Mouse (Mus musculus): Measurements from ENCODE around the gene Mpzl1. TPM values are rescaled to one million over a fixed set of nuclear protein-coding genes. Genes with fewer than 3 reads are reported as not detected.
A peak's percentile ranks its signal among the peaks of the same experiment; 100 is the strongest.

Gene Mpzl1
- polyA plus RNA-seq, 1 experiment from 2014 or later = 56.3 TPM

DNA sequence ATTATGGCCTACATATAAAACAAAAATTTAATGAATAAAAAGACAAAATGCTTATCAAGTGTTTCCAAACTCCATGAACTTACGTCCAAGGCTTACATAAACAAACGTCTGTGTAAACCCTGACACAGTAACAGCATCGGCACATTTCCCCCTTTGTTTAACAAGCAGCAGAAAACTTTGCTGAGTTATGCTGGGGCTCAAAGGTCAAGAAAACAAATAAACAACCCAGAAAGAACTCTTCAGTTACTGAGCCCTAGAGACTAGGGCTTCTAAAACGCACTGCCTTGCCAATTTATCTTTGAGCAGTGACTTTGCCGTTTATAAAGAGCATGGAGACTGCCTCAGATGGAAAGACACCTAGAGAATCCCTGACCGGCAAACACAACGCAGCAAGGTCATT is 17.7 kb downstream of the Mpzl1 start:
- TF ChIP-seq CTCF (IDR thresholded peaks at IDR 0.05; ENCODE audit: low read depth) = no peak
- WGBS = 14% methylated on average over 7 of the region's 7 CpGs
- peaks cover 8% of the 10 kb centered on the region; the same call in 1 of the 2 replicates for H3K36me3 ChIP-seq (ENCODE audit: control insufficient read depth, insufficient read depth)
- H3K4me2 ChIP-seq (replicated peaks; ENCODE audit: low read depth) = peak overlapping the region; percentile 45
- no peaks in the 10 kb centered on the region for H3K27me3 ChIP-seq (replicated peaks; ENCODE audit: control insufficient read depth, insufficient read depth, low read length)
- no peaks in the 10 kb centered on the region for H3K4me1 ChIP-seq (replicated peaks; ENCODE audit: control insufficient read depth, insufficient read depth, low read length)
- H3K4me3 ChIP-seq (ENCODE audit: low read depth, low read length) = 0 out of 2 replicates have a peak overlapping the region, but pooled peaks have one; percentile 3
- ATAC-seq = peak; percentile 48; the same call in 1 of the 2 replicates
- peak overlapping the region; percentile 67 for H3K27ac ChIP-seq (ENCODE audit: low read depth, low read length)
- no peaks in the 10 kb centered on the region for H3K9me3 ChIP-seq (ENCODE audit: control insufficient read depth)
- H3K9ac ChIP-seq (ENCODE audit: low read depth, low read length) = peak overlapping the region; percentile 11; the same call in 1 of the 2 replicates

DNA sequence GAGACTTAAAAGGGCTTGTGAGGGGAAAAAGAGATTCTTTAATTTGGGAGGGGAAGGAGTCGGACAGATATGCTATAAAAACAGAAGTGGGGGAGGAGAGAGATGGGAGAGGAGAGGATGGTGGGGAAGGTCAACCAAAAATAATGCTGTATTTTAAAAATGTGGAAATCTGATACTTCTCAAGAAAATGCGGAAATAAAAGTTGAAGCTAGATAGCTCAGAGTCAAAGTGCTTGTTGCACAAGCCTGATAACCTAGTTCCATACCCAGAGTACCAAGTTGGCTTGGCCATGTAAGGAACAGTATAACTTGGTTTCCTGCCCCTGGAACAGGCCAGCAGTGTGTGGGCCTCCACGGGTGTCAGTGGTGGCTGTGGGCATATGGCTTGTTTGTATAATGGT is 19.5 kb downstream of the Mpzl1 start:
- H3K4me3 ChIP-seq (ENCODE audit: low read depth, low read length) = no peak overlapping the region
- no peaks in the 10 kb centered on the region for H3K27me3 ChIP-seq (replicated peaks; ENCODE audit: control insufficient read depth, insufficient read depth, low read length)
- no peak overlapping the region for H3K4me2 ChIP-seq (replicated peaks; ENCODE audit: low read depth)
- H3K4me1 ChIP-seq (replicated peaks; ENCODE audit: control insufficient read depth, insufficient read depth, low read length) = no peaks in the 10 kb centered on the region
- H3K9ac ChIP-seq (ENCODE audit: low read depth, low read length) = no peak overlapping the region
- no peak for TF ChIP-seq CTCF (IDR thresholded peaks at IDR 0.05; ENCODE audit: low read depth)
- H3K9me3 ChIP-seq (ENCODE audit: control insufficient read depth) = no peaks in the 10 kb centered on the region
- ATAC-seq = no peak
- peaks cover 8% of the 10 kb centered on the region; the same call in 1 of the 2 replicates for H3K36me3 ChIP-seq (ENCODE audit: control insufficient read depth, insufficient read depth)
- 90% methylated on average over 3 of the region's 3 CpGs for WGBS
- H3K27ac ChIP-seq (ENCODE audit: low read depth, low read length) = no peak overlapping the region

DNA sequence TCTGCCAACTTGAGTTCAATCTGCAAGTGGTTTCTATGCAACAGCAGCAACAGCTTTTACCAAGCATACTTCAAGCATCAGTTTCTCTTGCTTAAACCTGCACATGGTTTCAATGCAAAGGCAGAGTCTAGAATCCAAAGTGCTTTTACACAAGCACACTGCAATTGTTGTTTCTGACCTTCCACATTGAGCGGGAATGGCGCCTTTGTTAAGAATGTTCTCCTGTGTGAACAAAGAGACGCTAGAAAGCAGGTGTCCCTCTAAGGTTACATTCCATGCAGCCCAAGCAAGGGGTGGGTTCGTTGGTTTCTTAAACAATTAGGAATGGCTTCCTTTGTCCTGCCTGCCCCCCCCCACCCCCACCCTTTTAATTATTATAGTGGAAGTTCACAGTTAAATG is 20.4 kb downstream of the Mpzl1 start:
- H3K27me3 ChIP-seq (replicated peaks; ENCODE audit: control insufficient read depth, insufficient read depth, low read length) = no peaks in the 10 kb centered on the region
- H3K27ac ChIP-seq (ENCODE audit: low read depth, low read length) = no peak overlapping the region
- H3K9me3 ChIP-seq (ENCODE audit: control insufficient read depth) = no peaks in the 10 kb centered on the region
- H3K4me3 ChIP-seq (ENCODE audit: low read depth, low read length) = no peak overlapping the region
- 75% methylated on average over 4 of the region's 4 CpGs for WGBS
- no peak overlapping the region for H3K4me2 ChIP-seq (replicated peaks; ENCODE audit: low read depth)
- no peak for ATAC-seq
- no peaks in the 10 kb centered on the region for H3K4me1 ChIP-seq (replicated peaks; ENCODE audit: control insufficient read depth, insufficient read depth, low read length)
- no peak for TF ChIP-seq CTCF (IDR thresholded peaks at IDR 0.05; ENCODE audit: low read depth)
- peaks cover 8% of the 10 kb centered on the region; the same call in 1 of the 2 replicates for H3K36me3 ChIP-seq (ENCODE audit: control insufficient read depth, insufficient read depth)
- H3K9ac ChIP-seq (ENCODE audit: low read depth, low read length) = no peak overlapping the region

DNA sequence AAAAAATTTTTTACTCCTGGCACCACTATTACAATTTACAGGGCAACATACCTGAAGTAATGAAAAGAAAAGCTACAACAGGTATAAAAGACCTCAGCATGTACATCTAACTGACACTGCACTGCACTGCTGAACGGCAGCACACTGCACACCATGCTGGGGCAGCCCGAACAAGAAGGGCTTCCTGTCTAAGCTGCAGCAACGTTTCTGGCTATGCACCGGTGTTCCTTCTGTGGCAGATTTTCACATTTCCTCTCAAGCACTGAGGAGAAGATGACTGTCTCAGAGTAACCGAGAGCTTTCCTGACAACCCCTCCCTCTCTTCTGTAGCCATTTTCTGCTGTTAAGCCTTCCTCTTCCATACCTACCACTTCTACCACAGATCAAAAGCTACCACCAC is 21.6 kb downstream of the Mpzl1 start:
- Histone ChIP-seq H3K9me3 (ENCODE audit: control insufficient read depth) (no peaks in the 10 kb centered on the region), H3K27ac (ENCODE audit: low read depth, low read length) (no peak overlapping the region), H3K4me1 (replicated peaks; ENCODE audit: control insufficient read depth, insufficient read depth, low read length) (no peaks in the 10 kb centered on the region), H3K4me3 (ENCODE audit: low read depth, low read length) (no peak overlapping the region), H3K4me2 (replicated peaks; ENCODE audit: low read depth) (no peak overlapping the region), H3K9ac (ENCODE audit: low read depth, low read length) (no peak overlapping the region), H3K27me3 (replicated peaks; ENCODE audit: control insufficient read depth, insufficient read depth, low read length) (no peaks in the 10 kb centered on the region), H3K36me3 (ENCODE audit: control insufficient read depth, insufficient read depth) (peaks cover 11% of the 10 kb centered on the region; the same call in 1 of the 2 replicates)
- no peak for ATAC-seq
- WGBS = 69% methylated on average over 5 of the region's 5 CpGs
- TF ChIP-seq CTCF (IDR thresholded peaks at IDR 0.05; ENCODE audit: low read depth) = no peak

DNA sequence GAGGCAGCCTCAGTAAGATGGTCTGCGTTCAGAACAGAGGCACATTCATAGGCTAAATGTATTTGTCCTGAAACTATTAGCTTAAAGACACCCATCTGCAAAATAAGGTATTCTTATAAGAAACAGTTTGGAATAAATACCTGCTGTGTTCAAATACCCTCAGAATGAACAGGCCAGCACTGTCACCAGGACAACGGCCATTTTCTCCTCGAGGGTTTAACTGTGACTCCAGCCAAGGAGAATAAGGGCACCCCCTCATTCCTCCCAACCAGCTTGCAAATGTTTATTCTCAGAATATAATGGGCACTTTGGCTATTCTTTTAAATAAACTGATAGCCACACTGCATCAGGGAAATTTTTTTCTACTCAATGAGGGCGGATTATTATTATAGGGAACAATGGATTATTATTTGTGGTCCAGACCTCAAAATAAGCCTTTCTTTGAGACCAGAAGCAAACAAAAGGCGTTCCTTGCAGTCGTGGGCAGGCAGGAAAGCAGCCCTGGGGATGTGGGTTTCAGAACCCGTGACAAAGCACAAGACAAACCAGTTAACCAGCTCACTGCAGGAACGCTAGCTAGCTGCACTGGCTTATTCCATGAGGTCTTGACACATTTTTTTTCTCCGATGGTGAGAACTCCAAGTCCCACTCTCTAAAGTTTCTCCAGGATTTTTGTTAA is 23.9 kb downstream of the Mpzl1 start:
- Histone ChIP-seq H3K9ac (ENCODE audit: low read depth, low read length) (no peak overlapping the region), H3K9me3 (ENCODE audit: control insufficient read depth) (no peaks in the 10 kb centered on the region), H3K27me3 (replicated peaks; ENCODE audit: control insufficient read depth, insufficient read depth, low read length) (no peaks in the 10 kb centered on the region), H3K27ac (ENCODE audit: low read depth, low read length) (no peak overlapping the region), H3K36me3 (ENCODE audit: control insufficient read depth, insufficient read depth) (peaks cover 14% of the 10 kb centered on the region; the same call in 1 of the 2 replicates), H3K4me2 (replicated peaks; ENCODE audit: low read depth) (no peak overlapping the region), H3K4me1 (replicated peaks; ENCODE audit: control insufficient read depth, insufficient read depth, low read length) (no peaks in the 10 kb centered on the region), H3K4me3 (ENCODE audit: low read depth, low read length) (no peak overlapping the region)
- no peak for TF ChIP-seq CTCF (IDR thresholded peaks at IDR 0.05; ENCODE audit: low read depth)
- ATAC-seq = no peak
- WGBS = 71% methylated on average over 9 of the region's 9 CpGs

DNA sequence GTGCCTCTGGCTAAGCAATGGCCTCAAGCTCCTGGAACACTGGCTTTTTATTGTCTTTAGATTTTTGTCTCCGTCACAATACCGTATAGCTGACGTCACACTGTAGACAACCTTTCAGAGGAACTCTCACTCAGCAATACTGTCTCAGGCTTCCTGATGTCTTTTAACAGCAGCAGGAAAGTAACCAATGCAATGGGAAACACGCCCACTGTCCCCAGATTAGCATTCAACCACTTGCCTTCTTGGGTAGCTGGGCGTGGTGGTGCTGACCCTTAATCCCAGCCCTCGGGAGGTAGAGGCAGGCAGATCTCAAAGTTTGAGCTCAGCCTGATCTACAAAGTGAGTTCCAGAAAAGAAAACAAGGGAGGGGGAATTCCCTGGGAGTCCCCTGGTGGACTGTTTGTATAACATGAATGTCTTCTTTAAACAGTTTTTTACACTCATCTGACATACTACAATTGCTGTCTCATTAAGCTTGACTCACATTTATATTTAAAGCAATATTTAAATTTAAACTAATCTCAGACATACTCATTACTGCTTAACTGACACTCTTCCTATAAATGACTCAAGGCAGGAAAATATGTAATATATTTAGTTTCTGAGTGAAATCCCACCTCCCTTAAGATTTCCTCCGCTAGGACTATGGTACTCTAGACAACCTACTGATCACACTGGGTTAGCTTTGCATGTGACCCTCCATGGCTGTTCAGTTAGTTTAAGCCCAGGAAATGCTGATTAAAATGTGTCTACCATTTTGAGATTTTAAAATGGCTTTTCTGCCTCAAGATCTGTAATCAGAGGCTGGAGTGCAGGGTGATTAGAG is 24.6 kb downstream of the Mpzl1 start:
- no peaks in the 10 kb centered on the region for H3K4me1 ChIP-seq (replicated peaks; ENCODE audit: control insufficient read depth, insufficient read depth, low read length)
- no peak overlapping the region for H3K4me2 ChIP-seq (replicated peaks; ENCODE audit: low read depth)
- H3K27me3 ChIP-seq (replicated peaks; ENCODE audit: control insufficient read depth, insufficient read depth, low read length) = no peaks in the 10 kb centered on the region
- 0 out of 2 replicates have a peak, but pooled peaks have one; percentile 28 for TF ChIP-seq CTCF (IDR thresholded peaks at IDR 0.05; ENCODE audit: low read depth)
- H3K27ac ChIP-seq (ENCODE audit: low read depth, low read length) = no peak overlapping the region
- no peaks in the 10 kb centered on the region for H3K9me3 ChIP-seq (ENCODE audit: control insufficient read depth)
- peak; percentile 10; the same call in 1 of the 2 replicates for ATAC-seq
- H3K36me3 ChIP-seq (ENCODE audit: control insufficient read depth, insufficient read depth) = peaks cover 13% of the 10 kb centered on the region; the same call in 1 of the 2 replicates
- 39% methylated on average over 7 of the region's 7 CpGs for WGBS
- no peak overlapping the region for H3K9ac ChIP-seq (ENCODE audit: low read depth, low read length)
- no peak overlapping the region for H3K4me3 ChIP-seq (ENCODE audit: low read depth, low read length)
